Mouse (Mus musculus): ENCODE measurements around the gene Rnf182. TPM values are rescaled to one million over a fixed set of nuclear protein-coding genes. Genes with fewer than 3 reads are reported as not detected.

Rnf182 gene
- polyA plus RNA-seq, 1 experiment from 2014 or later = 1.5 TPM

DNA sequence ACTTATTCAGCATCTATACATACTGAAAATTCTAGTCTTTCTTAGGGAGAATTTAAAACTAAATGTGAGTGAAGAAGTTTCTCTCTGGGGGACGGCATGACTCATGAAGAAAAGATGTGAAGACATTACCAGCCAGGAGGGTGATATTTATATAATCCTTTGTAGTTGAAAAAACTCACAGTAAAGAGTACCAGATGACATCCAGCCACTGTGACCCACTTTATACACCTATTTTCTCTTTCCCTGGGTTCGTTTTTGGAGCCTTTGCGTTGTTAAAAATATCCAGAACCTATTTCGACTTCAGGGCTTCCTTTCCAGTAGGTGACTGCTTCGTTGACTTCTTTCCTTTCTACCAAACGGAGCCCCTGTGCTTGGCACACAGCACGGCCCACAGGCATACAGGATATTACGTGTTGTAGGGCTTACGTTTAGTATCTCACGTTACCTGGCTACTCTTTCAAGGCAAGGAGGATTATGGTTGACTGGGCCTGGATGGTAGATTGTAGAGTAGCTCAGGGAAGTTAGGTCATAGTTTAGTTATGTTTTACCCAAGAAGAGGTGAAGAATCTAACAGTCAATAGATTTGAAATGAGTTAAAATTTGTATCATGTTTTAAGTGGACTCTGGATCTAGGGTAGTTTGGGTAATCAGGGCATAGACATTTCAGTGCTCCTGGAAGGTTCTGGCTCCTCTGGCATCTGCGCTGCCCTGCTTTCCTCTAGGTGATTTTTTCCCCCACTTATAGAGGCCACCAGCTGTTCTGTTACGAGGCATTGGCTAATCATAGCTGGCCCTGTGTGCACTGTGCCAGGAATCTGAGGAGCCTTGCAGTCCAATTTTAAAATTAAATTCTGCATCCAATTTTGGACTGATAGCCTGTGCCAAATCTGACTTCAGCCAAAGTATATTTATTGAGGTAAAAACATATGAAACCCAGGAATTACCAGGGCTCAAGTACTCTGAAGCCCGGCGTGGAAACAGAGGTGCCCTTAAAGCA lies 27.4 kb upstream of the Rnf182 start:
- peak; percentile 24 for DNase-seq (ENCODE audit: low spot score)
- Histone ChIP-seq H3K4me1 (0 out of 2 replicates have a peak, but pooled peaks cover 1% of the 10 kb centered on the region), H3K4me3 (no peak overlapping the region), H3K36me3 (no peaks in the 10 kb centered on the region), H3K9me3 (no peaks in the 10 kb centered on the region), H3K27ac (no peak overlapping the region), H3K27me3 (ENCODE audit: insufficient read depth, poor library complexity, severe bottlenecking) (no peaks in the 10 kb centered on the region; the same call in 1 of the 2 replicates)
- 79% methylated on average over 14 of the region's 14 CpGs for WGBS

DNA sequence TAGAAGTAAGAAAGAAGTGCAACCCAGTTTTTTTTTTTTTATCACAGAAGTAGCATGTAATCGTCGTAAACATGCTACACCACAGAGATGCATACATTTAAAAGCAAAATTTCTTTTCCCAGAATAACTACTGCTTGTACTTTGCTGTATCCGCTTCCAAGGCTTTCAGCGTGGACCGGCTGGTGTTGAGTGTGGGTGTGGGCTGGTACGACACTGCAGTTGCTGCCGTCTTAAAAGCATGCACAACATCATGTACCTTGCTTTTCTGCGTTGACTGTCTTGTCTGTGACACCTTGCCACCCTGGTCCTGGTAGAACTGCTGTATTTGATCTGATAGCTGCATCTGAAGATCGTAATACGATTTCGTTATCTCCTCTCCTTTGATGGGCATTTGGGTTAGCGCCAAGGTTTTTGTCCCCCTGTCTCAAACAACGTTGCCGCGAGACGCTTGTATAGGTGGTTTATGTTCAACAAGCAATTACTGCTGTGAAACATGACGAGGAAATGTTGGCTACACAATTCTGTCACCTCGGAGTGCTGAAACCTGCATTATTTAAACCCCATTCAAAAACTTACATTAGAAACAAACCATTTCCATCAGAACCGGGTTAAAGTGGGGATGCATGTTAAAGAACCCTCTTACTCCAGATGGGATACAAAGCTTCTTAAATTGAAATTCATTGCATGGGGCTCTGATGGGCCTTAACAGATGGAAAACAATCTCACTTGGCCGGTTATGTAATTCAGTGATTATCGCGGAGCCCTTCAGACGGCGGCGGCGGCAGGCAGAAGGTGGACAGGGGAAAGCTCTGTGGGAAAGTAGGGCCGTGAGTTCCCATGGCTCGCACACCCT lies 23.5 kb upstream of the Rnf182 start:
- Histone ChIP-seq H3K36me3 (no peaks in the 10 kb centered on the region), H3K27ac (no peak overlapping the region), H3K27me3 (ENCODE audit: insufficient read depth, poor library complexity, severe bottlenecking) (no peaks in the 10 kb centered on the region; the same call in 1 of the 2 replicates), H3K9me3 (no peaks in the 10 kb centered on the region), H3K4me3 (no peak overlapping the region), H3K4me1 (no peaks in the 10 kb centered on the region)
- WGBS = 63% methylated on average over 28 of the region's 28 CpGs
- peak; percentile 42 for DNase-seq (ENCODE audit: low spot score)

DNA sequence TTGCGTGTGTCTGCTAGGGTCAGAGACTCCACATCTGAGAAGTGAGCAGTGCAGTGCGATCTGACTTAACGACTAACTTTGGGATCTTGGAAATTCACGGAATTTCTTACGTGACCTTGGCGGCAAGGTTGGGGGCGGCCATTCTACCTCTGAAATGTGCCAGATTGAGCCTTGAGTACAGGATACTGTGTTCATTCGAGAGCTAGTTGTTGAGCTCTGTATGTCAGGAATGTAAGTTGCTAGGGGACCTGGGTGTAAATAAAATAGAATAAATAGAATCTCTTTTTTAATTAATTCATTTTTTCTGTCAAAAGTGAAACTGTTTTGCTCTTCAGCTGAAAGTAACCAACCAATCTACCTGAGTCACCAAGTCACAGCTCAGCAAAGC lies 22.8 kb upstream of the Rnf182 start:
- WGBS = 35% methylated on average over 8 of the region's 8 CpGs

DNA sequence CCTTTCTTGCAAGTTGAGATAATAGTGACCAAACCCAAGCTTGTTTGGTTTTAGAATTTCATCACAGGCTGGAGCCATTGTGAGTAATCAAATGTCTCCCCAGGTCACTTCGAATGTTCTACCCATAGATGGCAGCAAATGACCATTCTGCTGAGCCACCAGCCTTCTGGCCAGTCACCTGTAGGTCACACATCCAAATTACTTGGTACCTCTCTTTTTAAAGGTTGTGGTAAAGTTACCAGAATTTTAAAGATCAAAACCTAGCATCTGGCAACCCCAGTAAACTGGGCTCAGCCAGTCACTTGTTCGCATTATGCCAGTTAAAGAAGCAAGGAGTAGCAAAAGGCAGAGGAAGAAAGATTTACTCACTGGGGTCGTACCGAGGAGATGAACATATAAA lies 19.6 kb upstream of the Rnf182 start:
- Histone ChIP-seq H3K27me3 (ENCODE audit: insufficient read depth, poor library complexity, severe bottlenecking) (peaks cover 3% of the 10 kb centered on the region), H3K4me3 (no peak overlapping the region), H3K36me3 (no peaks in the 10 kb centered on the region), H3K9me3 (no peaks in the 10 kb centered on the region), H3K4me1 (no peaks in the 10 kb centered on the region), H3K27ac (no peak overlapping the region)
- DNase-seq (ENCODE audit: low spot score) = peak; percentile 75
- 61% methylated on average over 4 of the region's 4 CpGs for WGBS

More for the DNA sequence above, 22.8 kb upstream of the Rnf182 start:
- DNase-seq (ENCODE audit: low spot score) = peak; percentile 63
- H3K9me3 ChIP-seq = no peaks in the 10 kb centered on the region
- H3K4me1 ChIP-seq = no peaks in the 10 kb centered on the region
- H3K27me3 ChIP-seq (ENCODE audit: insufficient read depth, poor library complexity, severe bottlenecking) = no peaks in the 10 kb centered on the region; the same call in 1 of the 2 replicates
- no peaks in the 10 kb centered on the region for H3K36me3 ChIP-seq
- no peak overlapping the region for H3K4me3 ChIP-seq
- no peak overlapping the region for H3K27ac ChIP-seq

DNA sequence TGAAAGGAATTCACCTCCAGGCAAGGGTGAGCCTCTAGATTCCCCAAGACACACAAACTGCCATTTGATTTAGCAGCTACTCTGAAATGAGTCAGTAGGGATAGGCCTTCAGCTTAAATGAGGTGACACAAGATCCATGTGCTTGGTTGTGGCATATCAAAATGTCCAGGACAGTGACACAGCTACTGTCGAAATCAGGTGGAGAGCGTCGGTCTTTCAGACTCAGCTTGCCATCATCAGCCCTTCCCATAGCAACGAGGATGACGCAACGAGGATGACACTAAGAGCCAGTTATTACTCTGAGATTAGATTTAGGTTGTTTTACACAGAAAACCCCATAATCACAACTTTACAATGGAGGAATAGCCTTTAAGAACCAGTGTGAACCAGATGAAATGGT lies 14.5 kb upstream of the Rnf182 start:
- Histone ChIP-seq H3K9me3 (no peaks in the 10 kb centered on the region), H3K4me3 (no peak overlapping the region), H3K4me1 (0 out of 2 replicates have a peak, but pooled peaks cover 4% of the 10 kb centered on the region), H3K27ac (no peak overlapping the region), H3K36me3 (no peaks in the 10 kb centered on the region), H3K27me3 (ENCODE audit: insufficient read depth, poor library complexity, severe bottlenecking) (peaks cover 3% of the 10 kb centered on the region)
- WGBS = 91% methylated on average over 6 of the region's 6 CpGs
- no peak for DNase-seq (ENCODE audit: low spot score)

DNA sequence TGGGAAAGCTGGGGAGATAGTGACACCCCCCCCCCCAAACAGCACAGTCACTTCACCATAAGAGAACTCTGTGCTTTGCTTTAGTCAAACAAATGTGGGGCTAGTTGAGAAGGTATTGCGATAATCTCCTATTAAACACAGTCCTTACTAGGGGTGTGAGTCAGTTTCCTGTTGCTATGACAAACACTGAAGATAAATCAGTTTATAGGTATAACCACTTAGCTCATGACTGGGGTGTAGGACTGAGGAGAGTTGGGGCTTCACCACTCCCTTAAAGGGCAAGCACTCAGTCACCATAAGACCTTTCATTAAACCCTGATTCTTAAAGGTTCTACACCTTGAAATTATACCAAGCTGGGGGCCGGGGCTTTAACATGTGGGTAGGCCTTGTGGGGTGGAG lies 13.1 kb upstream of the Rnf182 start:
- H3K4me1 ChIP-seq = 0 out of 2 replicates have a peak, but pooled peaks cover 4% of the 10 kb centered on the region
- no peaks in the 10 kb centered on the region for H3K9me3 ChIP-seq
- no peak overlapping the region for H3K4me3 ChIP-seq
- peak; percentile 25 for DNase-seq (ENCODE audit: low spot score)
- H3K27me3 ChIP-seq (ENCODE audit: insufficient read depth, poor library complexity, severe bottlenecking) = peaks cover 3% of the 10 kb centered on the region
- WGBS = 84% methylated on average over 2 of the region's 2 CpGs
- no peaks in the 10 kb centered on the region for H3K36me3 ChIP-seq
- no peak overlapping the region for H3K27ac ChIP-seq

DNA sequence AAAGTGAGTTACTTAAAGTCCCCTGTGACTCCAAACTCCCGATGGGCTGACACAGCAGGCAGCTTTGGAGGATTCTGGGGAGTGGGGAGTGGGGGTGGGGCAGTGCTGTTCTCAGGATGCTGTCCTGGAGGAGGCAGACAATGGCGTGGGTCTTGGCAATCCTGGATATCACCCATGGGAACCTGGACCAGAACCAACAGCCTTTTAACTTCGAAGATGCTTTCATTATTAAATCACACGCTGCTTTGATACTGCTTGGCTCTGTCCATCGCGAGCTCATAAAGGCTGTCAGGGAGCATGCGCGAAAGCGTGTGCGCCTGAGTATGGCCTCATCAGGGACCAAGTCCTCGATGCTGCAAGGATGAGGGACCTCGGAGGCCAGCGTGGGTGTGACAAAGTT lies 12.5 kb upstream of the Rnf182 start:
- DNase-seq (ENCODE audit: low spot score) = peak; percentile 63
- H3K4me1 ChIP-seq = 0 out of 2 replicates have a peak, but pooled peaks cover 4% of the 10 kb centered on the region
- no peaks in the 10 kb centered on the region for H3K9me3 ChIP-seq
- no peaks in the 10 kb centered on the region for H3K36me3 ChIP-seq
- H3K27ac ChIP-seq = no peak overlapping the region
- H3K4me3 ChIP-seq = no peak overlapping the region
- 72% methylated on average over 13 of the region's 13 CpGs for WGBS
- peaks cover 3% of the 10 kb centered on the region for H3K27me3 ChIP-seq (ENCODE audit: insufficient read depth, poor library complexity, severe bottlenecking)

DNA sequence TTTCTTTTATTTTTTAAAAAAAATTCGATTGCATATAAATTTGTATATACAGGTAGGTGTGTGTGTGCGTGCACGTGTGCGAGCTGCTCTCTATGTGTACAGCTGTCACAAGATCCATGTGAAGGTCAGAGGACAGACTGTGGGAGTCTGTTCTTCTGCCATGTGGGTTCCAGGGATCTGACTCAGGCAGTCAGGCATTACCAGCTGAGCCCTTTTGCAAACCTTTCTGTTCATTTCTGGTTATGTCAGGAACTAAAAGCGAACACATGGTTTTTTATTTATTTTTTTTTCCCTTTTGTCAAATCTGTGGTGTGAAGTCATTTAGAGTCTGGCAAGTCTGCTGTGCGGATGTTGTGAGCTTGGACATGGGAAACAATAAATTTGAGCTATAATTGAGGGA lies 6.7 kb upstream of the Rnf182 start:
- Histone ChIP-seq H3K27me3 (ENCODE audit: insufficient read depth, poor library complexity, severe bottlenecking) (0 out of 2 replicates have a peak, but pooled peaks cover 4% of the 10 kb centered on the region), H3K4me3 (no peak overlapping the region), H3K4me1 (no peaks in the 10 kb centered on the region), H3K27ac (no peak overlapping the region), H3K36me3 (no peaks in the 10 kb centered on the region), H3K9me3 (no peaks in the 10 kb centered on the region)
- 82% methylated on average over 6 of the region's 6 CpGs for WGBS
- no peak for DNase-seq (ENCODE audit: low spot score)

DNA sequence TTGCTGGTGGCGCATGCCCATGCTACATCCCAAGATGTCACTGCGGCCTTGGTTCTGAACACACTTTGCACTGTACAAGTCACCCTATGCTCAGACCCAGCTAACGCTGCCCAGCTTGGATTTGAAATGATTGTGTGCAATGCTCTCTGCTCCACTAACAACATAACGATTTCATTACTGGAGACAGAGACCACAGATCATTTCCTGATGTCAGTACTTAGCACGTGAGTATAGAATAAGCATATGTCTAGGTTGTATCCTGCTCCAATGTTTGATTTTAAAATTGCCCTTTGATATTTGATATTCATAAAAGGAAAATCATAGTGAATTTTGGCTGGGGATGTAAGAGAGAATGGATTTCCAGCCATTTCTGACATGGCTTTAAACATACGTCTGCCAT lies 3.5 kb upstream of the Rnf182 start:
- no peak for DNase-seq (ENCODE audit: low spot score)
- no peaks in the 10 kb centered on the region for H3K36me3 ChIP-seq
- peaks cover 9% of the 10 kb centered on the region for H3K4me1 ChIP-seq
- peaks cover 15% of the 10 kb centered on the region for H3K27me3 ChIP-seq (ENCODE audit: insufficient read depth, poor library complexity, severe bottlenecking)
- H3K9me3 ChIP-seq = no peaks in the 10 kb centered on the region
- 84% methylated on average over 6 of the region's 6 CpGs for WGBS
- no peak overlapping the region for H3K27ac ChIP-seq
- H3K4me3 ChIP-seq = no peak overlapping the region

DNA sequence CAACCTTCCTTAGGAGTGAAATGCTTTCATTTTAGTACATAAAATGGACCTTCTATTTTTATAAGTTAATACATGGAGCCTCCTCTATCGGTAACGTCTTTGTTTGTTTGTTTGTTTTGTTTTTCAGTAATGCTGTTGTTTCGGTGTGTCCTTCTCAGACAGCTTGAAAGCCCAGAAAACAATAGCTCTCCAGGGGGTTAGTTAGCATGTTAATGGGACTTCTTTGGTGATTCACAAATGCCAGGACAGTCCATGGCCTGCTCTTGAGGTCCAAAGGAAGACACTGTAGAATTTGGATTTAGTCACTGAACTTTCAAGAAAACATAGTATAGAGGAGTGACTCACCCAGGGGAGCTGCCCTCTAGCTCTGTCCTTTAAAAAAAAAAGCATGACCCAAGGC lies 843 bp upstream of the Rnf182 start:
- 83% methylated on average over 3 of the region's 3 CpGs for WGBS
- no peak overlapping the region for H3K27ac ChIP-seq

DNA sequence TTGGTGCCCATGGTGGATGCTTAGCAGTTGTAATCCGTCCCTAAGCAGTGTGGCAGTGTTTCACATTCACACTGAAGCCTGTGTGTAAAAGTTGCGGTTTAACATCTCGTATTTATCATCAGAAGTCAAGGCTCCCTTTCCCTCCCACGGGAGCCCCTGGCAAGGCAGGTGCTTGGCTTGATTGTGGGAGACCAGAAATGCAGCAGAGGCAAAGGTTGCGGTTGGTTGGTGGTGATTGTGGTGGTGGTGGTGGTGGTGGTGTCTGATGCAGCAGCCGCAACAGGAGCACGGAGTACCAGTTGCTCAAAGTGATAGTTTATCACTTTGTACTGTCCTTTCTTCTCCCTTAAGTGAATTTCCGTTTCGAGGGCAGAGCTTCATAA lies 325 bp upstream of the Rnf182 start:
- H3K27me3 ChIP-seq (ENCODE audit: insufficient read depth, poor library complexity, severe bottlenecking) = peaks cover 22% of the 10 kb centered on the region
- no peaks in the 10 kb centered on the region for H3K9me3 ChIP-seq
- H3K4me3 ChIP-seq = peak overlapping the region; percentile 72
- H3K36me3 ChIP-seq = no peaks in the 10 kb centered on the region
- H3K27ac ChIP-seq = peak overlapping the region; percentile 81; the same call in 1 of the 2 replicates
- WGBS = 20% methylated on average over 9 of the region's 9 CpGs
- DNase-seq (ENCODE audit: low spot score) = no peak
- H3K4me1 ChIP-seq = peaks cover 16% of the 10 kb centered on the region

More for the DNA sequence above, 843 bp upstream of the Rnf182 start:
- H3K4me1 ChIP-seq = peaks cover 11% of the 10 kb centered on the region
- H3K36me3 ChIP-seq = no peaks in the 10 kb centered on the region
- peak overlapping the region; percentile 72; the same call in 1 of the 2 replicates for H3K4me3 ChIP-seq
- no peak for DNase-seq (ENCODE audit: low spot score)
- no peaks in the 10 kb centered on the region for H3K9me3 ChIP-seq
- H3K27me3 ChIP-seq (ENCODE audit: insufficient read depth, poor library complexity, severe bottlenecking) = peaks cover 22% of the 10 kb centered on the region

DNA sequence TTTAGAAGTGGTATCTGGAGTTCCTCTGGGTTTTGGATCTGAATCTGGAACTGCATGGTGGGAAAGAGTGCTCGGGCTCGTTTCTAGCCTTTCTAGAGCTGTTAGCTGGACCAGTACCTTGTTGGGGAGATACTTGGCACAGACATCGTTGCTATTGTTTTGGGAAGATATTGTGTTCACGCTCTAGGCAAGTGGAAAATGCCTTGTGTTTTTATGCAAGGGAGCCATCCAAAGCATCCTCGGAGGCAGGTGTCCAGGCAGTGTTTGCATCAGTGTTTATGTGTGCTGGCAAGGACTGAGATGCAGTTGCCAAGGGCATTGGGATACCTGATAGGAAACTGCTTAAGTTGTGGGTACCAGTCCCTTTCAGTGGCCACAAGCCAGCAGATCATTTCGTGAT lies 1.0 kb downstream of the Rnf182 start:
- H3K27ac ChIP-seq = no peak overlapping the region

More for the DNA sequence above, 1.0 kb downstream of the Rnf182 start:
- WGBS = 49% methylated on average over 6 of the region's 6 CpGs
- no peak for DNase-seq (ENCODE audit: low spot score)
- Histone ChIP-seq H3K4me3 (peak overlapping the region; percentile 72), H3K4me1 (peaks cover 16% of the 10 kb centered on the region), H3K27me3 (ENCODE audit: insufficient read depth, poor library complexity, severe bottlenecking) (peaks cover 19% of the 10 kb centered on the region), H3K9me3 (no peaks in the 10 kb centered on the region), H3K36me3 (no peaks in the 10 kb centered on the region)
